Mouse (Mus musculus) testis, adult 2 months (tissue): ENCODE measurements at regions not wholly inside any gene's neighbourhood (a gene's known extent, or its start where the extent isn't known, plus 50 kb on each side); places are given as distances from the start of the nearest gene placed in this dataset.

Experiments
- H3K27ac ChIP-seq: fragments of 200-500 bp; 2 replicates; pipeline ENCODE4 v1.5.1; 2012; ENCODE audit warnings: low read depth, low read length; ENCODE audit not compliant: control insufficient read depth, insufficient read depth
- H3K27me3 ChIP-seq: fragments of 200-500 bp; 2 replicates; pipeline ENCODE4 v1.6.1; 2012; ENCODE audit warnings: mild to moderate bottlenecking, low read length, moderate library complexity; ENCODE audit not compliant: control insufficient read depth, insufficient read depth
- H3K36me3 ChIP-seq: fragments of 200-500 bp; 2 replicates; pipeline ENCODE4 v1.6.1; 2012; ENCODE audit warnings: mild to moderate bottlenecking, low read length; ENCODE audit not compliant: control insufficient read depth, insufficient read depth
- H3K4me1 ChIP-seq: fragments of 200-500 bp; 2 replicates; pipeline ENCODE4 v1.6.1; 2012; ENCODE audit warnings: low read length; ENCODE audit not compliant: control insufficient read depth, insufficient read depth
- H3K4me3 ChIP-seq: fragments of 200-500 bp; 2 replicates; pipeline ENCODE4 v1.5.1; 2012; ENCODE audit warnings: low read depth, mild to moderate bottlenecking, low read length, moderate library complexity, mixed read lengths; ENCODE audit not compliant: control insufficient read depth
- CTCF ChIP-seq: fragments of 200-500 bp; IDR thresholded peaks from 2 replicates; pipeline ENCODE4 v1.5.1; 2012; ENCODE audit warnings: low read depth, mild to moderate bottlenecking, inconsistent platforms, low read length, moderate library complexity; ENCODE audit not compliant: control insufficient read depth, insufficient read depth, insufficient replicate concordance
- POLR2A ChIP-seq: fragments of 200-500 bp; IDR thresholded peaks from 2 replicates; pipeline ENCODE4 v1.6.1; 2012; ENCODE audit warnings: low read depth, mild to moderate bottlenecking, inconsistent platforms, low read length, moderate library complexity; ENCODE audit not compliant: control insufficient read depth

DNA sequence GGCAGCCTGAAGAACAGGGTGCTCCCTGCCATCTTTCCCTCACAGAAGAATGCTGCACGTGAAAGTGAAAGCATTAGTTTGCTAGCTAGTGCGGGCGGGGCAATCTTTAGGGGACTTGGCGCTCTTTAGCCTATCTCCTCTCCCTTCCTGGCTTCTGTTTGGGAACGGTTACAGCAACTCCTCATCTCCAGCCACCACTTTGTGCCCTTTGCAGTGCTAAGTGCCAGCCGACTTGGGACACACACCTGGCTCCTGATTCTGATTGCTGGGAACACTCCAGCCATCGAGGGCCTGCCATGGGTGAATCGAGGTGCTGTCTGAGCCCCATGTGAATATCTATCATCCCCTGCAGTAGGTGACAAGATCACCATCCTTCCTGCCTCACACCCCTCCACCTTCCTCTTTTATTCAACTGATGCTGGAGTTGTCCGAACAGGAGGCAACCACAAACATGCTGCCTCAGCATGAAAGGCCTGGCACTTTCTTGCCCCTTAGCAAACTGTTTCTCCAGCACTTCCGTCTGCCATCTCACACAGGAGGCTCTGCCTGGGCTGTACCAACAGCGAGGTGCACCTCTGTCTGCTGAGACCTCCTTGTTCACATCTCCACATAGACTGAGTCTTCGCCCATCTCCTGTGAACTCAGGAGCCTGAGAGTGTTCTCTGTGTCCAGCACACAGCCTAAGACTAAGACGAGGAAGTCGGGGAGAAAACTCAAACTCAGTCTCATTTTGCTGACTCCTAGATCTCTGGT, 66.2 kb upstream of the Glrp1 start:
- H3K27ac ChIP-seq, result no peak overlapping the region
- peaks cover 2% of the 10 kb centered on the region; the same call in 1 of the 2 replicates for H3K4me1 ChIP-seq
- no peaks in the 10 kb centered on the region for H3K36me3 ChIP-seq
- TF ChIP-seq CTCF (no peak), POLR2A (no peak)
- H3K4me3 ChIP-seq, result no peak overlapping the region
- H3K27me3 ChIP-seq, result no peaks in the 10 kb centered on the region

DNA sequence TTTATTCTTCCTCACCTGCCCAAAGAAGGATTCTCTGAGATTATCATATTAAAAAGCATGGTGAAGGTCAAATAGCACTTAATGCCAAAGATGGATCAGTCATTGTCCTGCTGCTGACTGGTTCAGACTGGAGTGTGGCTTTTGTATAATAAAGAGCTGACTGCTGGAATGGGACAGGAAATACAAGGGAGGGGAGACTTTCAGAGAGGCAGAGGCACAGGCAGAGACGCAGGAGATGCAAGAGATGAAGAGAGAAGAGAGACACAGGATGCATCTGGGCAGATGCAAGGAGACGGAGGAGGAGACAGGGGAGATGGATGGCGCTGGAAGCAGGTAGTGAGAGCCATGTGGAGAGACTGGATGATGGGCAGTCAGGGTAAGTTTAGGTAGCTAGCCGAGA, 65.4 kb upstream of the Glrp1 start:
- Histone ChIP-seq H3K36me3 (no peaks in the 10 kb centered on the region), H3K27me3 (no peaks in the 10 kb centered on the region), H3K4me1 (peaks cover 2% of the 10 kb centered on the region; the same call in 1 of the 2 replicates), H3K27ac (no peak overlapping the region), H3K4me3 (no peak overlapping the region)
- TF ChIP-seq CTCF, result no peak
- TF ChIP-seq POLR2A, result no peak

- TF ChIP-seq CTCF, result no peak
- TF ChIP-seq POLR2A, result no peak
- Histone ChIP-seq H3K36me3 (no peaks in the 10 kb centered on the region), H3K27me3 (no peaks in the 10 kb centered on the region), H3K4me3 (no peak overlapping the region), H3K4me1 (no peaks in the 10 kb centered on the region), H3K27ac (no peak overlapping the region)
Observed at GRCm38 (mm10) chr1:88572161-88572560, 62.3 kb upstream of the Glrp1 start.

GRCm38 (mm10) chr1:88568447-88569053, 58.7 kb upstream of the Glrp1 start:
- no peaks in the 10 kb centered on the region for H3K27me3 ChIP-seq
- no peak overlapping the region for H3K27ac ChIP-seq
- H3K36me3 ChIP-seq, result no peaks in the 10 kb centered on the region
- no peak overlapping the region for H3K4me3 ChIP-seq
- H3K4me1 ChIP-seq, result no peaks in the 10 kb centered on the region
- TF ChIP-seq POLR2A (no peak), CTCF (no peak)

DNA sequence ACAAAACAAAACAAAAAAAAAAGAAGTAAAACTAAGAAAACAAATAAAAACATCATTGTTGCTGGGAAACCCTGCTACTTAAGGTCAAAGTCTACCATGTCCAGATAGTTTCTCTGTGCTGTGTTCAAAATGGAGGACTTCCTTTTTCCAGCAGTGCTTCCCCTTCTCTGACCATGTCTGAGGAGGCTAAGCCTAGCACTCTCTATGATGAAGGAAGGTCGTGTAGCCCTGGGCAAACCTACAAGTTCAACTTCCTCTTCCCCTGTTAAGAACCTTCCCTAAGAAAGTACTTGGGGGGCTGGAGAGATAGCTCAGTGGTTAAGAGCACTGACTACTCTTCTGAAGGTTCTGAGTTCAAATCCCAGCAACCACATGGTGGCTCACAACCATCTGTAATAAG, 57.3 kb upstream of the Glrp1 start:
- no peak overlapping the region for H3K4me3 ChIP-seq
- no peaks in the 10 kb centered on the region for H3K36me3 ChIP-seq
- no peaks in the 10 kb centered on the region for H3K27me3 ChIP-seq
- no peak overlapping the region for H3K27ac ChIP-seq
- TF ChIP-seq CTCF, result no peak
- no peak for TF ChIP-seq POLR2A
- H3K4me1 ChIP-seq, result no peaks in the 10 kb centered on the region

- no peaks in the 10 kb centered on the region for H3K36me3 ChIP-seq
- H3K4me3 ChIP-seq, result no peak overlapping the region
- H3K4me1 ChIP-seq, result no peaks in the 10 kb centered on the region
- TF ChIP-seq POLR2A (no peak), CTCF (no peak)
- no peak overlapping the region for H3K27ac ChIP-seq
- H3K27me3 ChIP-seq, result no peaks in the 10 kb centered on the region
Observed at GRCm38 (mm10) chr1:88566426-88566825, 56.6 kb upstream of the Glrp1 start.

GRCm38 (mm10) chr1:88564825-88565224, 55.0 kb upstream of the Glrp1 start:
- no peak for TF ChIP-seq POLR2A
- TF ChIP-seq CTCF, result no peak
- H3K4me1 ChIP-seq, result no peaks in the 10 kb centered on the region
- no peak overlapping the region for H3K27ac ChIP-seq
- no peak overlapping the region for H3K4me3 ChIP-seq
- H3K27me3 ChIP-seq, result no peaks in the 10 kb centered on the region
- H3K36me3 ChIP-seq, result no peaks in the 10 kb centered on the region

- H3K27me3 ChIP-seq, result no peaks in the 10 kb centered on the region
- no peaks in the 10 kb centered on the region for H3K36me3 ChIP-seq
- no peak overlapping the region for H3K27ac ChIP-seq
- peak; percentile 83; the same call in 1 of the 2 replicates for TF ChIP-seq CTCF
- no peak for TF ChIP-seq POLR2A
- no peak overlapping the region for H3K4me3 ChIP-seq
- no peaks in the 10 kb centered on the region for H3K4me1 ChIP-seq
Observed at GRCm38 (mm10) chr1:88562361-88562760, 52.5 kb upstream of the Glrp1 start.
